Mouse (Mus musculus) cortical plate, adult 2 months (tissue): ENCODE data around the gene Sycp2.

Source experiments
- CTCF ChIP-seq: fragments of 200-500 bp; IDR thresholded peaks from 2 replicates; pipeline ENCODE4 v1.5.1; 2011; ENCODE audit warnings: mild to moderate bottlenecking, control low read depth, low read length; ENCODE audit not compliant: insufficient read depth; ENCODE audit errors: extremely low read depth
- POLR2A ChIP-seq: fragments of 200-500 bp; IDR thresholded peaks from 2 replicates; pipeline ENCODE4 v1.6.1; 2011; ENCODE audit warnings: mild to moderate bottlenecking, low read length, control low read depth; ENCODE audit not compliant: insufficient read depth; ENCODE audit errors: extremely low read depth

DNA sequence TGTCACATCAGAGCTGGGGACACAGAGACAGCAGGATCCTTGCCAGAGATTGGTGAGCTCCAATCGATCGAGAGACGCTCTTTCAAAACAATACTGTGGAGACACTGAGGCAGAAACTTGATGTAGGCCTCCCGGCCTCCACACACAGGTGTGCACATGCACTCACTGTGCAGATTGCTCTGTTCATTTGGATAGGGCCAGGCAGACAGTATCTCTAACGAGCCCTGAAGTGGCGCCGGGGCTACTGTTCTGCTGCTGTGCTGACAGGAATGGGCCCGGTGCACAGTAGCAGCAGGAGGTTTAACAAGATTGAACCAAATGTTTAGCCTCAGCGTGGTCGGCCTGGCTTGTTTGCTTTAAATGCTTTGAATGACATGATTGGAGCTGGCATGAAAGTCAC is 43.5 kb upstream of the Sycp2 start:
- TF ChIP-seq CTCF (no peak), POLR2A (no peak)
